In genomic region chr14:44834134-44834533, GRCm38 (mm10) we compare ENCODE assay signal across 4 mouse cellular contexts. TPM values are rescaled to one million over a fixed set of nuclear protein-coding genes. Genes with fewer than 3 reads are reported as not detected.
"Had no signal": no experiment of that assay in that cellular context is flagged by ENCODE, and none has a peak within 500 bp of the region (broad histone marks: within the 10 kb centered on the region; RNA-seq: fewer than 3 reads in every experiment).

No protein-coding gene starts in this region.

RNA-seq across cellular contexts. Expression of gene Ptgdr, which starts 25.0 kb away (rescaled TPM):
- polyA plus RNA-seq: kidney, embryonic 14.5 days; liver, embryonic 12.5 days; liver, embryonic 16.5 days; myocyte had no signal
